Mouse (Mus musculus): ENCODE data around the gene Gm14137. TPM values are rescaled to one million over a fixed set of nuclear protein-coding genes. Genes with fewer than 3 reads are reported as not detected.
A peak's percentile ranks its signal among the peaks of the same experiment; 100 is the strongest.

Gene Gm14137
- polyA plus RNA-seq, 1 experiment, result 0.26 TPM

GRCm38 (mm10) chr2:119163135-119163534 lies 11.2 kb upstream of the Gm14137 start:
- Histone ChIP-seq H3K4me3 (ENCODE audit: extremely low read depth, insufficient read depth, insufficient read length) (no peak overlapping the region), H3K27me3 (ENCODE audit: control insufficient read depth, insufficient read depth, low read length) (peaks cover 5% of the 10 kb centered on the region), H3K4me1 (ENCODE audit: control insufficient read depth, insufficient read depth, insufficient read length) (peaks cover 11% of the 10 kb centered on the region), H3K27ac (ENCODE audit: insufficient read depth, low read length) (no peak overlapping the region), H3K36me3 (ENCODE audit: control insufficient read depth, insufficient read depth, low read length) (no peaks in the 10 kb centered on the region)
- WGBS, result 35% methylated on average over 3 of the region's 3 CpGs
- no peak for DNase-seq (ENCODE audit: low read depth in 1 of 2, low spot score in 2 of 2)
- no peak for TF ChIP-seq POLR2A (IDR thresholded peaks at IDR 0.05; ENCODE audit: low read depth, low read length)
- no peak for TF ChIP-seq CTCF (IDR thresholded peaks at IDR 0.05; ENCODE audit: extremely low read depth, insufficient read depth, insufficient read length, insufficient replicate concordance)

- H3K27me3 ChIP-seq (ENCODE audit: control insufficient read depth, insufficient read depth, low read length), result peaks cover 5% of the 10 kb centered on the region
Measured at GRCm38 (mm10) chr2:119163999-119164398, 10.3 kb upstream of the Gm14137 start.

GRCm38 (mm10) chr2:119165401-119165800 lies 8.9 kb upstream of the Gm14137 start:
- Histone ChIP-seq H3K27ac (ENCODE audit: insufficient read depth, low read length) (no peak overlapping the region), H3K4me1 (ENCODE audit: control insufficient read depth, insufficient read depth, insufficient read length) (peaks cover 11% of the 10 kb centered on the region), H3K27me3 (ENCODE audit: control insufficient read depth, insufficient read depth, low read length) (peaks cover 5% of the 10 kb centered on the region), H3K36me3 (ENCODE audit: control insufficient read depth, insufficient read depth, low read length) (no peaks in the 10 kb centered on the region), H3K4me3 (ENCODE audit: extremely low read depth, insufficient read depth, insufficient read length) (no peak overlapping the region)
- DNase-seq (ENCODE audit: low read depth in 1 of 2, low spot score in 2 of 2), result no peak
- TF ChIP-seq CTCF (IDR thresholded peaks at IDR 0.05; ENCODE audit: extremely low read depth, insufficient read depth, insufficient read length, insufficient replicate concordance) (no peak), POLR2A (IDR thresholded peaks at IDR 0.05; ENCODE audit: low read depth, low read length) (no peak)

More at GRCm38 (mm10) chr2:119163999-119164398, 10.3 kb upstream of the Gm14137 start:
- TF ChIP-seq POLR2A (IDR thresholded peaks at IDR 0.05; ENCODE audit: low read depth, low read length) (no peak), CTCF (IDR thresholded peaks at IDR 0.05; ENCODE audit: extremely low read depth, insufficient read depth, insufficient read length, insufficient replicate concordance) (no peak)
- H3K4me1 ChIP-seq (ENCODE audit: control insufficient read depth, insufficient read depth, insufficient read length), result peaks cover 11% of the 10 kb centered on the region
- DNase-seq (ENCODE audit: low read depth in 1 of 2, low spot score in 2 of 2), result no peak
- no peaks in the 10 kb centered on the region for H3K36me3 ChIP-seq (ENCODE audit: control insufficient read depth, insufficient read depth, low read length)
- H3K27ac ChIP-seq (ENCODE audit: insufficient read depth, low read length), result no peak overlapping the region
- H3K4me3 ChIP-seq (ENCODE audit: extremely low read depth, insufficient read depth, insufficient read length), result no peak overlapping the region
- WGBS, result 92% methylated on average over 4 of the region's 4 CpGs

- Histone ChIP-seq H3K36me3 (ENCODE audit: control insufficient read depth, insufficient read depth, low read length) (no peaks in the 10 kb centered on the region), H3K27ac (ENCODE audit: insufficient read depth, low read length) (no peak within 1 kb of the TSS), H3K4me1 (ENCODE audit: control insufficient read depth, insufficient read depth, insufficient read length) (peaks cover 11% of the 10 kb centered on the region), H3K4me3 (ENCODE audit: extremely low read depth, insufficient read depth, insufficient read length) (peak within 1 kb of the TSS; percentile 57), H3K27me3 (ENCODE audit: control insufficient read depth, insufficient read depth, low read length) (peaks cover 5% of the 10 kb centered on the region)
- TF ChIP-seq POLR2A (IDR thresholded peaks at IDR 0.05; ENCODE audit: low read depth, low read length) (no peak), CTCF (IDR thresholded peaks at IDR 0.05; ENCODE audit: extremely low read depth, insufficient read depth, insufficient read length, insufficient replicate concordance) (no peak)
- no peak for DNase-seq (ENCODE audit: low read depth in 1 of 2, low spot score in 2 of 2)
- WGBS, result 1% methylated on average over 60 of the region's 60 CpGs
Measured at GRCm38 (mm10) chr2:119166901-119167865, 7.1 kb upstream of the Gm14137 start, which contains the start of gene Gchfr. Gene Gchfr (plus strand): TSS chr2:119167773.

GRCm38 (mm10) chr2:119167866-119168256 lies 6.4 kb upstream of the Gm14137 start:
- 12% methylated on average over 26 of the region's 26 CpGs for WGBS
- H3K4me1 ChIP-seq (ENCODE audit: control insufficient read depth, insufficient read depth, insufficient read length), result peaks cover 11% of the 10 kb centered on the region
- DNase-seq (ENCODE audit: low read depth in 1 of 2, low spot score in 2 of 2), result no peak
- H3K4me3 ChIP-seq (ENCODE audit: extremely low read depth, insufficient read depth, insufficient read length), result peak overlapping the region; percentile 57; the same call in 1 of the 2 replicates
- no peaks in the 10 kb centered on the region for H3K36me3 ChIP-seq (ENCODE audit: control insufficient read depth, insufficient read depth, low read length)
- no peak for TF ChIP-seq POLR2A (IDR thresholded peaks at IDR 0.05; ENCODE audit: low read depth, low read length)
- TF ChIP-seq CTCF (IDR thresholded peaks at IDR 0.05; ENCODE audit: extremely low read depth, insufficient read depth, insufficient read length, insufficient replicate concordance), result no peak
- H3K27me3 ChIP-seq (ENCODE audit: control insufficient read depth, insufficient read depth, low read length), result peaks cover 5% of the 10 kb centered on the region
- no peak overlapping the region for H3K27ac ChIP-seq (ENCODE audit: insufficient read depth, low read length)

- H3K27ac ChIP-seq (ENCODE audit: insufficient read depth, low read length), result no peak overlapping the region
- 84% methylated on average over 2 of the region's 2 CpGs for WGBS
- no peak for TF ChIP-seq POLR2A (IDR thresholded peaks at IDR 0.05; ENCODE audit: low read depth, low read length)
- no peak for TF ChIP-seq CTCF (IDR thresholded peaks at IDR 0.05; ENCODE audit: extremely low read depth, insufficient read depth, insufficient read length, insufficient replicate concordance)
- H3K36me3 ChIP-seq (ENCODE audit: control insufficient read depth, insufficient read depth, low read length), result no peaks in the 10 kb centered on the region
- H3K4me3 ChIP-seq (ENCODE audit: extremely low read depth, insufficient read depth, insufficient read length), result no peak overlapping the region
- no peak for DNase-seq (ENCODE audit: low read depth in 1 of 2, low spot score in 2 of 2)
- H3K27me3 ChIP-seq (ENCODE audit: control insufficient read depth, insufficient read depth, low read length), result peaks cover 5% of the 10 kb centered on the region
- peaks cover 14% of the 10 kb centered on the region for H3K4me1 ChIP-seq (ENCODE audit: control insufficient read depth, insufficient read depth, insufficient read length)
Measured at GRCm38 (mm10) chr2:119170282-119170681, 4.0 kb upstream of the Gm14137 start.

GRCm38 (mm10) chr2:119171574-119171973 lies 2.7 kb upstream of the Gm14137 start:
- Histone ChIP-seq H3K4me1 (ENCODE audit: control insufficient read depth, insufficient read depth, insufficient read length) (peaks cover 14% of the 10 kb centered on the region), H3K27me3 (ENCODE audit: control insufficient read depth, insufficient read depth, low read length) (peaks cover 3% of the 10 kb centered on the region), H3K4me3 (ENCODE audit: extremely low read depth, insufficient read depth, insufficient read length) (no peak overlapping the region), H3K36me3 (ENCODE audit: control insufficient read depth, insufficient read depth, low read length) (no peaks in the 10 kb centered on the region), H3K27ac (ENCODE audit: insufficient read depth, low read length) (no peak overlapping the region)
- no peak for DNase-seq (ENCODE audit: low read depth in 1 of 2, low spot score in 2 of 2)
- WGBS, result 83% methylated on average over 8 of the region's 8 CpGs
- TF ChIP-seq CTCF (IDR thresholded peaks at IDR 0.05; ENCODE audit: extremely low read depth, insufficient read depth, insufficient read length, insufficient replicate concordance) (no peak), POLR2A (IDR thresholded peaks at IDR 0.05; ENCODE audit: low read depth, low read length) (no peak)

Data from spleen, adult 2 months (tissue).